Mouse (Mus musculus) T-helper 2 cell (primary cell): ENCODE results near the gene Utp20.
"Not testable (repeated sequence)": the region's sequence is repeated elsewhere in the genome, so short reads cannot be mapped to it uniquely, and the experiment has no call there.

Experiments
- in situ Hi-C: fragments of 300-600 bp; cut with MboI, MseI; formaldehyde crosslinking; loops from one replicate; pipeline ENCODE4 v1.15.1; 2025; ENCODE audit warnings: high pct_unique_total_duplicates

Utp20 gene

GRCm38 (mm10) chr10:88826188-88826946 lies at the start of gene Utp20:
Utp20 (minus strand) TSS chr10:88826804.
- in situ Hi-C loops, result no loop called here

GRCm38 (mm10) chr10:88874870-88875269 lies 48.3 kb upstream of the Utp20 start:
- in situ Hi-C loops, result no loop called here

- in situ Hi-C loops, result no loop called here
These were observed 39.4 kb upstream of the Utp20 start for GRCm38 (mm10) chr10:88866017-88866416.

GRCm38 (mm10) chr10:88862293-88862692 lies 35.7 kb upstream of the Utp20 start:
- in situ Hi-C loops, result no loop called here

- in situ Hi-C loops, result no loop called here
These were observed 34.8 kb upstream of the Utp20 start for GRCm38 (mm10) chr10:88861416-88861815.

- in situ Hi-C loops, result no loop called here
These were observed 34.3 kb upstream of the Utp20 start for GRCm38 (mm10) chr10:88860911-88861310.

GRCm38 (mm10) chr10:88853326-88853725 lies 26.7 kb upstream of the Utp20 start:
- in situ Hi-C loops, result no loop called here

- in situ Hi-C loops, result no loop called here
These were observed 23.4 kb upstream of the Utp20 start for GRCm38 (mm10) chr10:88849976-88850375.

GRCm38 (mm10) chr10:88848876-88849476 lies 22.4 kb upstream of the Utp20 start:
- in situ Hi-C loops, result no loop called here

- in situ Hi-C loops, result no loop called here
These were observed 7.6 kb upstream of the Utp20 start for GRCm38 (mm10) chr10:88834227-88834626.

GRCm38 (mm10) chr10:88828361-88828760 lies 1.8 kb upstream of the Utp20 start:
- in situ Hi-C loops, result no loop called here

GRCm38 (mm10) chr10:88827596-88827995 lies 992 bp upstream of the Utp20 start:
- in situ Hi-C loops, result no loop called here

- in situ Hi-C loops, result not testable (repeated sequence)
These were observed 323 bp upstream of the Utp20 start for GRCm38 (mm10) chr10:88826947-88827306.

- in situ Hi-C loops, result no loop called here
These were observed 9.3 kb downstream of the Utp20 start for GRCm38 (mm10) chr10:88817335-88817734.

GRCm38 (mm10) chr10:88815256-88815655 lies 11.3 kb downstream of the Utp20 start:
- in situ Hi-C loops, result no loop called here

- in situ Hi-C loops, result no loop called here
These were observed 14.9 kb downstream of the Utp20 start for GRCm38 (mm10) chr10:88811704-88812103.

- in situ Hi-C loops, result loop anchor here (5.0 kb wide), 1 partner anchor 655 kb away; the partner anchor contains the start of genes Nup37 and Parpbp
These were observed 24.4 kb downstream of the Utp20 start for GRCm38 (mm10) chr10:88802236-88802635.

- in situ Hi-C loops, result loop anchor here (25.0 kb wide), 1 partner anchor 562 kb away; no protein-coding TSS in a partner anchor
These were observed 27.2 kb downstream of the Utp20 start for GRCm38 (mm10) chr10:88799381-88799780.

GRCm38 (mm10) chr10:88797452-88797851 lies 29.2 kb downstream of the Utp20 start:
- in situ Hi-C loops, result loop anchor here (25.0 kb wide), 1 partner anchor 560 kb away; no protein-coding TSS in a partner anchor

- in situ Hi-C loops, result loop anchor here (25.0 kb wide), 1 partner anchor 560 kb away; no protein-coding TSS in a partner anchor
These were observed 29.7 kb downstream of the Utp20 start for GRCm38 (mm10) chr10:88796939-88797338.

- in situ Hi-C loops, result loop anchor here (25.0 kb wide), 1 partner anchor 558 kb away; no protein-coding TSS in a partner anchor
These were observed 31.4 kb downstream of the Utp20 start for GRCm38 (mm10) chr10:88795226-88795625.

GRCm38 (mm10) chr10:88794606-88795005 lies 32.0 kb downstream of the Utp20 start:
- in situ Hi-C loops, result loop anchor here (25.0 kb wide), 1 partner anchor 557 kb away; no protein-coding TSS in a partner anchor

- in situ Hi-C loops, result loop anchor here (25.0 kb wide), 1 partner anchor 556 kb away; no protein-coding TSS in a partner anchor
These were observed 32.9 kb downstream of the Utp20 start for GRCm38 (mm10) chr10:88793671-88794070.
